Mouse (Mus musculus): Measurements from ENCODE around the gene Mbnl1.
A peak's percentile ranks its signal among the peaks of the same experiment; 100 is the strongest.

Mbnl1 gene

DNA sequence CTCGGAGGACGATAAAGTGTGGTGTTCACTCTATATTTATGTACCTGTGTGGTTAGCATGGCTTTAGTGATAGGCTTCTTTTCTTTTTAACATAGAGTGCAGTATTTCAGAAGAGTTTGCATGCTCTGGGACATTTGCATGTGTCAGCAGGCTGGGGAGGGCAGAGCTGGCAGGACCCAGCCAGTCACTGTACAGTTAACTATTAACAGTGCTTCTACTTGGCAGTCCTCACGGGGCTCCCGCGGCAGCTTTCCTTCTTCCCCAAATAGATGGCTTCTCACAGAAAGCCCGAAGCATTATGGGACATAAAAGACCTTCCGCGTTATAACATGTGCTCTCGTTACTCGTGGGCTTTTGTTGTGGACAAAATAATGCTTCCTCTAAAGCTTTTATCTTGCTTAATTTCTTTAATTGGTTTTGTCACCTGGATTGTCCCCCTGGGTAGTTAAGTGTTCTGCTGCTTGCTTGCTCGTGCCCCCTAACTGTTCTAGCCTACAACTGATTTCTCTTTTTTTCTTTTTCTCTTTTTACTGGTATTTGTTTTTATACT, 142.5 kb downstream of the Mbnl1 start:
- DNase-seq: no peak

GRCm38 (mm10) chr3:60615615-60616014, 143.0 kb downstream of the Mbnl1 start:
- no peak for DNase-seq

- DNase-seq: no peak
These were observed 143.5 kb downstream of the Mbnl1 start for GRCm38 (mm10) chr3:60616147-60616546.

- no peak for DNase-seq
These were observed 145.0 kb downstream of the Mbnl1 start for GRCm38 (mm10) chr3:60617643-60618042.

DNA sequence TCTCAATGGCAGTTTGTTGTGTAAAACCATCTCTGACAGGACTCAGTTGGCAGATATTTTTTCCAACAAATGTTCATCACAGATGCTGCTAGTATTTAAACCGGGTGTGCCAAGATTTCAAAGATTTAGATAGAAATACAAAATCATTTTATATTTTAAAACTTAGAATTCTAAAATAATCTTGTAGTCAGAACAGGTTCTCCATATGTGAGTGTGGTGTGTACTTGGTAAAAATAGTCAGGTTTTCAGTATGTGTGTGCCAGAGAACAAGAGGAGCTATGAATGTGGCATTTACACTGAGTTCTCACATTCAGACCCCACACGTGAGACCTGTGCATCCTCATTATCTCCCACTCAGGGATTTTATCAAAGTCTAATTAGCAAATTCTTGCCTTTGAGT, 147.6 kb downstream of the Mbnl1 start:
- no peak for DNase-seq

- DNase-seq: no peak
These were observed 158.6 kb downstream of the Mbnl1 start for GRCm38 (mm10) chr3:60631183-60631582.

DNA sequence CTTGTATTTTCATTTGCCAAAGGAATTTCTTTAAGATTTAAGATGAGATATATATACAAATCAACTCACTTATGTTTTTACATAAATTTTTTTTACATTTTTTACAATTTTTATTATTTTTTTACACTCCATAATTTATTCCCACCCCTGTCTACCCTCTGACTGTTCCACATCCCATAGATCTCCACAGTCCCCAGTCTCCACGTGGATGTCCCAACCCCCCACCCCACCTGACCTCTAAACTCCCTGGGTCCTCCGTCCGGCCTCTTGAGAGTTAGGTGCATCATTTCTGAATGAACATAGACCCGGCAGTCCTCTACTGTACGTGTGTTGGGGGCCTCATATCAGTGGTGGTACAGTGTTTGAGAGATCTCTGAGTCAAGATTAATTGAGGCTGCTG, 159.1 kb downstream of the Mbnl1 start:
- DNase-seq: no peak

DNA sequence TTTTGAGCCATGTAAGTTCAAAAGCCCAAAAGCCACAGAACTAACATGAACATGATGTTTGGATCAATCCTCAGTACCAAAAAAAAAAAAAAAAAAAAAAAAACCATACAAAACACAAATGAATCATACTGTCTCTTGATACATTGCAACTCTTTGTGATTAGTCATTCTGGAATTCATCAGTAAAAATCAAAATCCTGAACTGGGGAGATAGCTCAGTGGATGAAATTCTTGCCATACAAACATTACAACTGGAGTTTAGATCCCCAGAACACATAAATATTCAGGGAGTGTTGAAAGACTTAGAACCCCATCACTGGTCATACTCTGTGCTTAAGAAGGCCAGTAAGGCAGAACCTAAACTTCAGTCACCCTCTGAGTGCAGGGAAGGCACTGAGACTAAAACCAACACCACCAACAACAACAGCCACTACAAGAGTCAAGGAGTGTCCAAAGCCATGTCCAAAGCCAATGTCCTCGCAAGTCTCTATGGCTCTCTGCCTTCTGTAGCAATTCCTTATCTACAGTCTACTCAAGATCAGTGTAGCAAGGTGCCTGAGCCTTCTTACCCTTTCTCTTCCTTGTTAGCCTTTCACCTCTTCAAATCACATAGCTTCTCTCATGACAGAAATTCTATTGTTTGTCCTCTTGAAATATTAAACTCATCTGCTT, 160.3 kb downstream of the Mbnl1 start:
- DNase-seq: no peak

DNA sequence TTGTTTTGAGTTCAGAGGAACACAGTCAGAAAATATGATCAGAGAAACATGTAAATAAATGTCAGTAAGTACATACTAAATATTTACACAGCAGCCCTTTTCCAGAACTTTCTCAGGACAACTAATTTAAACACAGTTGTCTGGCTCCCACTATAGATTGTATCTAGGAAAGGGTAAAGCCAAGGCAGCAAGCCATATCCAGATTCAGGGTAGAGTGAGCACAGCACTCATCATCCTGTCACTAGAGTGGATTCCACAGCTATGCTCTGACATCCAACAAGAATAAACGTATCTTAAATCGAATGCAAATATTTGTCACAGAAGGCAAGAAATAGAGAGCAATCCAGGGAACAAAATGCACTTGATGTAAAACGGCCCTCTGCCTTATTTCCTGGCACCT, 165.9 kb downstream of the Mbnl1 start:
- DNase-seq: no peak

DNA sequence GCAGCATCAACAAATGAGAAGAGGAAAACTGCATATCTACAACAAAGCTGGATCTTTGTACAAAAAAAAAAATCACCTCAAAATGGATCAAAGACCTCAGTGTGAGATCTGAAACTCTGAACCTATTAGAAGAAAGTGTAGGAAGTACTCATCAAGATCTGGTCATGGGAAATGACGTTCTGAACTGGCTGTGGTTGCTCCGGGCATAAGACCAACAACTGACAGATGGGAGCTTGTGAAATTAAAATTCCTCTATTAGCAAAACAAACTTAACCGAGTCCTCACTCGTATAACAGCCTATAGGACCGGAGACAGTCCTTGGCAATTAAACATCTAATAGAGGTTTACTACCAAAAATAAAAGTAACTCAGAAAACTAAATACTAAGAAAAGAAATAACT, 166.5 kb downstream of the Mbnl1 start:
- DNase-seq: peak; percentile 48

DNA sequence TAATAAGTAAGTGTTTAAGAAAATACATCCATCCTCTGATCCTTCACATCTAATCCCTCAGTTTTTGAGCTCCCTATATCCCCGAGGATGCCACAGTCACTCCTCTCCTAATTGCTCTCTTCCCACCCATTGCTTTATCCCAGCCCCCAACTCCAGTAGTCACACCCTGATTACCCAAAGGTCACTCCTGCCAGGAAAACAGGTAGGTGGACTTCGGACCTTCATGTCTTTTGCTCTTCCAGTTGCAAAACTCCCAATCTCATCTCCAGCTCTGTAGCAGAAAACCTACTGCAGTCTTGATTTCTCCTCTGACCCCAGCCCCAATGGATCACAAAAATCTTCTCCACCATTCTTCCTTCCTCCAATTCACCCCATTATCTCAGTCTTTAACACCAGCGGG, 169.6 kb downstream of the Mbnl1 start:
- DNase-seq: no peak

- DNase-seq: no peak
These were observed 172.9 kb downstream of the Mbnl1 start for GRCm38 (mm10) chr3:60645531-60645930.

DNA sequence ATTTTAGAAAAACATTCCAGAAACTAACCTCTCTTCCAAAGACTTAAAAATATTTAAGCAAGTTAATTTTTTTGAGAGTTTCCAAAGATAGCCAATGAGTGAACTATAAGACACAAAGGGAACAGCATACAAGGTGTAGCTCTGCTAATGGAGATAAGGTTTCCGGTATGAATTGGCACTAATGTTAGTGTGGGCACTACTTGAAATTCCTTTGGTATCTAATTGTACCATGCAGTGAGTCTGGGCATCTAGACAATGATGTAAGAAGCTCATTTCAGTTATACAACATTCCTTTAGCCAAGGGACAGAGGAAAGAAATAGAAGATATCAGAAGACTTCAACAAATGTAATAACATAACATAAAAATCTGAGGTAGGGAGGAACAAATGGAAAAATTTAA, 175.7 kb downstream of the Mbnl1 start:
- DNase-seq: no peak

DNA sequence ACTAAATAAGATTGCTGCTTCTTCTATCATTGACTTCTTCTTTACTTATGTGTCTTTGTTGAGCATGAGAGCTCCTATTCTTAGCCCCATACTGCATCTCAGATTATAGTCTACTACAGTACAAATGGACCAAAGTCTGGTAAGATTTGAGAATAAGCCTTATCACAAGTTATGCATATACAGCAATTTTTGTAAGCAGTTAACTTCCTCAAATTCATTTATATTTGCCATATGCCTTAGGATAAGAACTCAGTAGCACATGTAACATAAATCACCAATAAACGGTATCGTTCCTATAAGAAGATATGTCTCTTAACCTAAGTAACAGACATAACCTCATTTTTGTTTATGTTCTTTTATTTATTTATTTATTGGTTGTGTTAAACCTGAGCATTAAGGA, 188.1 kb downstream of the Mbnl1 start:
- no peak for DNase-seq
